Mouse (Mus musculus) adrenal gland, postnatal 25 days (tissue): Measurements from ENCODE around the gene Calcr. TPM values are rescaled to one million over a fixed set of nuclear protein-coding genes. Genes with fewer than 3 reads are reported as not detected.
"Not testable (repeated sequence)": the region's sequence is repeated elsewhere in the genome, so short reads cannot be mapped to it uniquely, and the experiment has no call there.

Experiments used
- DNase-seq: peaks from one replicate; pipeline ENCODE4 v3.0.0; 2021; ENCODE audit warnings: mixed read lengths
- long read RNA-seq: library from polyadenylated mRNA; stranded (forward); transcript quantifications from one replicate; pipeline ENCODE4 v2.0.0, GENCODE M21; 2021
- microRNA-seq, 2 experiments: library from miRNA; unstranded; fragments of <30 nt; microRNA quantifications; one replicate each; pipeline ENCODE4 v1.2.0; 2021
- total RNA-seq: library from RNA; stranded (reverse); gene quantifications from 2 replicates; pipeline ENCODE4 v1.2.3, GENCODE M21; 2021

Gene Calcr
- not detected in 2 replicates for total RNA-seq
- long read RNA-seq, result 0 reads

DNA sequence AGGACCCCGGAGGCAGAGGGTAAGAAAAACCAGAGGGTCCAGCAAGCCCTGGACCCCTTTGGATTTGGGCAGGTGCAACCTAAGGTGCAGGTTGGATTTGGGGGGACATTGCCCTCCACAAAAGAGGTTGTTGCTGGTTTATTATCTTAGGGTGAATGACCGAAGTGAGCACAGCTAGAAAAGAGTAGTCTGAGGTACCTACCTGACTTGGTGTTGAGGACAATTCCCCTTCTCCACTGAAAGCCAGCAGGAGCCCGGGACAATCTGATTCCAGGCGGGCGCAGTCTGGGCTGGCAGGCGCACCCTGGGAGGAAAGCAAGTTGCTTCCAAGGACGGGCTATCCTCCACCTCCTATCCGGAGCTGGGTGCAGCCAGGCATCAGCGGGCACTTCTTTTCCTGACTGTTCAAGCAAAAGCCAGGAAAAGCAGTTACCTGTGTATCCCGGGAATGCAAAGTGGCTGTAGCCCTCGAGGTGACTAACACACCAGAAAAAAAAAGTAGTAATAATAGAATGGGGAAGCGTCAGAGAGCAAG lies at the start of gene Calcr:
Gene Calcr (minus strand): TSS at position 485 of the 535 bp plus-strand sequence.
- DNase-seq, result no peak

GRCm38 (mm10) chr6:3767485-3767884 lies 3.0 kb upstream of the Calcr start:
- DNase-seq, result no peak

GRCm38 (mm10) chr6:3763171-3763967 lies 1.1 kb downstream of the Calcr start:
- no peak for DNase-seq

GRCm38 (mm10) chr6:3751576-3751975 lies 12.9 kb downstream of the Calcr start:
- no peak for DNase-seq

DNA sequence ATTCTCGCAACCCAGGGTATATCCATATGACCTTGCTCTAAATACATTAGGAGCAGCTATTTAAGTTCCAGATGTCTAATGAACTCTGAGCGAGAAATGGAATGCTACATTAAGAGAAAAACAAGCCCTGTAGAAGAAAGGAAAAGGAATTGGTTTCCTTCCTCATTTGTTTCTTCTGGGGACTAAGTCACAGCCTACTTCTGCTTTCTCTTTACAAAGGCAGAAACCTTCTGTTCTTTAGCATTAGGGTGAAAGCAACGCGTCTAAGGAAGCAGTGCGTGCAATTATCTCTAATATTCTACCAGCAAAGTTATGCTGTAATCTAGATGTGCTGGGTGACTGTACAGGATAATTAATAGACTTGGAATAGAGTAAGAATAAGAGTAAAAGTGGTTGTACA lies 14.9 kb downstream of the Calcr start:
- no peak for DNase-seq

DNA sequence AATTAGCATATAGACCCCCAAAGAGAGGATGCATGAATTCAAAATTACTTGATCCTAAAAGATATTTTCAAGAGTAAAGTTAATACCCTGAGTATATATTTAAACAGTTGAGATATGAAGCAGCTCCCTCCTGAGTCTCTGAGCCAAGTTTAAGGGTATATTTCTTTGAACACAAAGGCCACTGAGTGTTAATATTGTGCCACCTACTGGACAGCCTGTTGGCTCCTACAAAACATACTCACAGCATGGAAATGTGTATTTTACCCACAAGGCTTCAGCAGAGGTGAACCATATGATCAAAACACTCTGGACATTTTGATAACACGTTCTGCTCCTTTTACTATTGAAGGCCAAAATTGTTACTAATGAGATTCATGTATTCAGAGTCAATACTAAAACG lies 19.0 kb downstream of the Calcr start:
- DNase-seq, result no peak

DNA sequence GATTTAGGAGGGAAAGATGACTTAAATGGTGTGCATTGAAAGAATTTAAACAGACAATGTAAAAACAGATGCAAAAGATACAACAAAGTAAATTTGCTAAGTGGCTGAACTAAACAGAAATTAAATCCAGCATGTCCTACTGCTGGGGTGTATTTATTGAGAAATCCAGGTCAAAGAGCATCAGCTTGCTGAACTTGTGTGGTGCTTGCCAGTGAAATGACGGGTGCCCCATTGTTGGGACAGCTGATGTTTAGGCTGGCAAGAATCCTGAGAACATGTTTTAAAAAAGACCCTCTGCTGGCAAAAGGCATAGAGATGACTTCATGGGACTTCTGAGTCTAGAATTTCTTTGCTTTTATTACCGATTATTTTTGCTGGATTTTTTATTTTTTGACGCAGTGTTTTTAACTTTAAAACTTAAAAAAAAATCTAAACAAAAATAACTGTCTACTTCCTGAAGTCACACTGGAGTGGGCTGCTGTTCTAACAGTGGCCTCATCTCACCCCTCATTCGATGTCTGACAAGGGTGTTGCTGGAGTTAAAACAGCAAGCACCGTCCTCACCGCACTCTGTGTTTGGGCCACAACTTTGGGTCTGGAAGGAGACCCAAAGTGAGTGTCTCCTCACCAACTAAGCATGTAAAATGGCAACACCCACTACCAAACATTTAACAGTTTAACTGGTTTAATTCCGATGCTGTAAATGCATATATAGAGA lies 22.4 kb downstream of the Calcr start:
- DNase-seq, result no peak

- no peak for DNase-seq
These were observed 23.2 kb downstream of the Calcr start for GRCm38 (mm10) chr6:3741296-3741695.

- DNase-seq, result no peak
These were observed 34.2 kb downstream of the Calcr start for GRCm38 (mm10) chr6:3730246-3730867.

DNA sequence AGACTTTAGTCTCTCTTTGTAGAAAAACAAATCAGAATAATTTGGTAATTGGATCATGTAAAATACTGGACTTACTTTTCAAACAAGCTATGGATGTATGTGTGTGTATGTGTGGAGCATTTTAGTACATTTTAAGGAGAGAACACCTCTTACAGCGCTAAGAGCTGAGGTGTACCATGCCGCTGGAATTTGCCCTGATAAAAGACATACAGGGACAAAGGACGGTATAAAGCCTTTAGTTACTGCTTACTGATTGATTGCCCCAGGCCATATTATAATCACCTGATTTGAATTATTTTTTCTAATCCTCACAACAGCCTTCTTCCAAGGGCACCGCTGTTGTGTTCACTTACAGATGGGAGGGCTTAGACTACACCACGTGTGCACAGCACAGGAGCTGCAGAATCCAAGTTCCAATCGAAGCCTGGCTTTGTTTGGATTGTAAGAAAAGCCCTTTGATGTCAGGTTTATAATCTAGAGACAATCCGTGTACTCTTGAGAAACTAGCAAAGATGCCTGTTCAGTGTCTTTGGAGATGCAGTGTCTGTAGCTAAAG lies 76.3 kb downstream of the Calcr start:
- DNase-seq, result no peak

GRCm38 (mm10) chr6:3678286-3678685 lies 86.2 kb downstream of the Calcr start:
- not testable (repeated sequence) for DNase-seq

DNA sequence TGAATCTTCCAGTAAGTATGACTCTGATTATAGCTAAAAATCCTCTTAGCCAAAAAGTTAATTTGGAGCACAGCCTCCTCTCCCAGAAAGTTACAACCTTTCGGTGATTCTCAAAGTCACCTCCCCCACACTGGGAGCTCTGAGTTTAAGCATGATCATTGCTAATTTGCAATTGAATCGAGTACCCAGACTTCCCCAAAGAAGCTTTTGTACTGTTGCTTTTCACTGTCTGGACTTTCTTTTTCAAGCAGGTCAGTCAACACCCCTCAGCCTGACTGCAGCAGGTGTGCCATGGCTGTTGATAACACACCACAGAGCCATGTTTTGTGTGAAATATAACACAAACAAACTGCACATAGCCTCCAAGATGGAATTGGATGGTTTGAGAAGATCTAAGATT lies 86.7 kb downstream of the Calcr start:
- no peak for DNase-seq

- not testable (repeated sequence) for DNase-seq
These were observed 92.6 kb downstream of the Calcr start for GRCm38 (mm10) chr6:3671941-3672340.

DNA sequence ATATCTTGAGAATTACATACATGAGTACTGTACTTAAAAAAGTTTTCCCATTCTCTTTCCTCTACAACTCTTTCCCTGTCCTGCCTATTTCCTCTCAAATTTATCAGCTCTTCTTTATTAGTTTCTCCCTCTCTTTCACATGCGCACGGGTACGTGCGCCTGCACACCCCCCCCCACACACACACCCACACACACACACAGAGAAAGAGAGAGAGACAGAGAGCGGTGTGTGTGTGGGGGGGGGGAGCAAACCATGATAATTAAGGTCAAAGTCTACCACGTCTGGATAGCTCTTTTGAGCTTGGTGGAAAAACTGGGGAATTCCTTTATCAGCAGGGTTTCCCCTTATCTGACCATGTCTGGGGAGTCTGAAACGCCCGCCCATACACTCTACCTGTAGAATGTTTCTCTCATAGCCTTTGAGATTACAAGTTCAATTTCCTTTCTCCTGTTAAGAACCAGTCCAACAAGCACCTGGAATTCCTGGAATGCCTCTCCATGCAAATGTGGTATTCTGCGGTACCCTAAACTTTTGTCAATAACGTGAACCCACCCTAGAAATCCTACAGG lies 100.3 kb downstream of the Calcr start:
- DNase-seq, result no peak

- DNase-seq, result no peak
These were observed 106.1 kb downstream of the Calcr start for GRCm38 (mm10) chr6:3658405-3658804.

Small RNAs within 50 kb of the gene (microRNA-seq; reads per million reads assigned to microRNA genes)
- 0 reads per million in 2 experiments for gene Mir489
- gene Mir653, result 0 reads per million in 2 experiments

Other genes starting within 250 kb of the Calcr start
- 4.1 and 6.0 TPM in 2 replicates for gene Tfpi2, start 224.2 kb upstream of the Calcr start, total RNA-seq
- gene Gngt1, start 229.1 kb upstream of the Calcr start, total RNA-seq, result not detected in 2 replicates
- 23.4 and 29.8 TPM in 2 replicates for gene Gng11, start 239.2 kb upstream of the Calcr start, total RNA-seq